Mouse (Mus musculus) adrenal gland, postnatal 4 days (tissue): Measurements from ENCODE around the gene Plbd1. TPM values are rescaled to one million over a fixed set of nuclear protein-coding genes. Genes with fewer than 3 reads are reported as not detected.

Experiments
- total RNA-seq, 2 experiments: library from RNA; stranded (reverse); gene quantifications; 2 replicates each; pipeline ENCODE4 v1.2.3; 2021

Plbd1 gene
- total RNA-seq, 2 experiments from 2014 or later, result 36.6 to 51.5 TPM

Other genes with a start within 250 kb of the Plbd1 start
- gene E330021D16Rik, start 246.4 kb downstream of the Plbd1 start, total RNA-seq, result under 1 TPM in 1 of 2 experiments, not detected in 1; 0.73 TPM
- gene Atf7ip, start 155.8 kb downstream of the Plbd1 start, total RNA-seq, result 100 to 1,000 TPM; 119 to 123 TPM
- gene Gucy2c, start 119.8 kb upstream of the Plbd1 start, total RNA-seq, result under 1 TPM; 0.11 to 0.17 TPM
- 10 to 100 TPM; 48.0 to 48.6 TPM for gene Hist4h4, start 142.5 kb upstream of the Plbd1 start, total RNA-seq
- gene H2afj, start 146.3 kb upstream of the Plbd1 start, total RNA-seq, result 10 to 100 TPM; 91.9 to 95.8 TPM
- gene BC049715, start 165.7 kb upstream of the Plbd1 start, total RNA-seq, result 1 to 10 TPM in 1 of 2 experiments, under 1 TPM in 1; 0.85 to 1.2 TPM
- gene Wbp11, start 166.3 kb upstream of the Plbd1 start, total RNA-seq, result 100 to 1,000 TPM; 110 to 116 TPM
- 1 to 10 TPM; 1.1 to 1.3 TPM for gene Smco3, start 173.5 kb upstream of the Plbd1 start, total RNA-seq
- gene Art4, start 195.8 kb upstream of the Plbd1 start, total RNA-seq, result 10 to 100 TPM; 10.4 to 11.1 TPM
- gene Mgp, start 213.9 kb upstream of the Plbd1 start, total RNA-seq, result 100 to 1,000 TPM; 174 to 199 TPM